Mouse (Mus musculus): ENCODE measurements around the gene Brs3. TPM values are rescaled to one million over a fixed set of nuclear protein-coding genes. Genes with fewer than 3 reads are reported as not detected.

Gene Brs3
- polyA plus RNA-seq, 1 experiment from 2014 or later = not detected

Other genes with a start within 250 kb of the Brs3 start
- 2.1 and 2.3 TPM in 2 replicates for gene Map7d3, start 220.7 kb upstream of the Brs3 start, polyA plus RNA-seq (2014; fragmentation: Nextera tagmentation; extraction: Ambion mirVana)
- not detected in 2 replicates for gene Adgrg4, start 172.9 kb upstream of the Brs3 start, polyA plus RNA-seq (2014; fragmentation: Nextera tagmentation; extraction: Ambion mirVana)
- 81.2 and 82.8 TPM in 2 replicates for gene Htatsf1, start 10.5 kb downstream of the Brs3 start, polyA plus RNA-seq (2014; fragmentation: Nextera tagmentation; extraction: Ambion mirVana)
- 0.35 TPM in 1 of 2 replicates, not detected in the other for gene Vgll1, start 45.0 kb downstream of the Brs3 start, polyA plus RNA-seq (2014; fragmentation: Nextera tagmentation; extraction: Ambion mirVana)
- gene Cd40lg, start 169.1 kb downstream of the Brs3 start, polyA plus RNA-seq (2014; fragmentation: Nextera tagmentation; extraction: Ambion mirVana) = not detected in 2 replicates